Mouse (Mus musculus) thymus, adult 18-20 months (tissue): ENCODE results near the gene Gm266.

Experiments used
- DNase-seq, 2 experiments: peaks; one replicate each; pipeline ENCODE4 v3.0.0; 2022; ENCODE audit warnings: mixed read lengths in 2 of 2

Gm266 gene

DNA sequence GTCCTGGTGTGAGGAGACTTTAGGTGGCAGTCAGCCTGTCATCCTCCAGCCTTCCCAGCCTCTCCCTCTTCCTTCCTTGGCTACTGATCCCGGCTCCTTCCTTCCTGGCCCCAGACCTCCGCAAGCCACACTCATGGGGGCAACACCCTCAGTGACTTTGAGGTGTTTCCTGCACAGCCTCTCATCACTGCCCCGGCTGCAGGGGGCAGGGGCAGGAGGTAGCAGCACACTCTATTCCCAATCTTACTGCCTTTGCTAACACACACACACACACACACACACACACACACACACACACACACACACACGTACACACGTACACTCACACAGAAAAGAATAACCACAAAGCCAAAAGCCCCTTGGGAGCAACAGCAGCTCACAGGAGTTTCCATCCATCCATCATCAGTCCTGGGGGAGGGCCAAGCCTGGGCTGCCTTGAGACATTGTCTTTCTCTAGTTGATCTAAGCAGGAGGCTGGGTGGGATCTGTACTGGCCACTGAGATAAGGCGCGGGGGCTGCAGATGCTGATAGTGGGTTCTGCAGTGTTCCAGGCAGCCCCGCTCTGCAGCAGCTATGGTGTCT, 50.8 kb downstream of the Gm266 start:
- no peak for DNase-seq
